Mouse (Mus musculus): ENCODE measurements at regions not wholly inside any gene's neighbourhood (a gene's known extent, or its start where the extent isn't known, plus 50 kb on each side); places are given as distances from the start of the nearest gene placed in this dataset.

DNA sequence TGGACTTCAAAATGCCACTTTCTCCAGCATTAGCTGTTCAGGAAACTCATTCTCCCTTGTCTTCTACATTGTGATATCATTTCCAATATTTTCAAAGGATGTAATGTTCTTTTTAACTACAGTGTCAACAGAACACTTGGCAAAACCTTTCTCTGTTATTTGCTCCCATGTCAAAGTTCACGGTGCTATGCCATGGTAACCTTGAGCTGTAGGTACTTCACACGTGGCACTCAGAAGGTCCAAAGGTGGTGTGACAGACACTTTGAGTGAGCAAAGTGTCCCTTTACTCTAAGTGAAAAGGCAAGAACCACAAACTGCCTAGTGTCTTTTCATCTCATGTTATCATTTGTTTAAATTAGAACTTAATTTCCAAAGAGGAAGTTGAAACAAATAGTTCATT, 53.3 kb upstream of the Tram2 start:
- 72% methylated on average over 2 of the region's 2 CpGs for WGBS
- no peak overlapping the region for H3K9ac ChIP-seq (ENCODE audit: low read depth, low read length)
- DNase-seq, result no peak
- H3K4me1 ChIP-seq (ENCODE audit: control insufficient read depth, insufficient read depth, low read length), result no peaks in the 10 kb centered on the region
- intact Hi-C loops (cut with DNase I), result no loop called here
- no peaks in the 10 kb centered on the region for H3K27me3 ChIP-seq (ENCODE audit: control insufficient read depth, insufficient read depth, low read length)
- no peaks in the 10 kb centered on the region for H3K79me2 ChIP-seq (replicated peaks; ENCODE audit: control insufficient read depth, insufficient read depth, low read length)
- no peak overlapping the region for H3K27ac ChIP-seq
- TF ChIP-seq POLR2A (IDR thresholded peaks at IDR 0.05; ENCODE audit: insufficient read depth, low read depth, low read length) (no peak), CTCF (IDR thresholded peaks at IDR 0.05) (no peak), EP300 (IDR thresholded peaks at IDR 0.05; ENCODE audit: insufficient read depth, low read depth, low read length) (no peak)
- no peak overlapping the region for H3K4me3 ChIP-seq
- no peaks in the 10 kb centered on the region for H3K36me3 ChIP-seq (ENCODE audit: control insufficient read depth, insufficient read depth, low read length)

DNA sequence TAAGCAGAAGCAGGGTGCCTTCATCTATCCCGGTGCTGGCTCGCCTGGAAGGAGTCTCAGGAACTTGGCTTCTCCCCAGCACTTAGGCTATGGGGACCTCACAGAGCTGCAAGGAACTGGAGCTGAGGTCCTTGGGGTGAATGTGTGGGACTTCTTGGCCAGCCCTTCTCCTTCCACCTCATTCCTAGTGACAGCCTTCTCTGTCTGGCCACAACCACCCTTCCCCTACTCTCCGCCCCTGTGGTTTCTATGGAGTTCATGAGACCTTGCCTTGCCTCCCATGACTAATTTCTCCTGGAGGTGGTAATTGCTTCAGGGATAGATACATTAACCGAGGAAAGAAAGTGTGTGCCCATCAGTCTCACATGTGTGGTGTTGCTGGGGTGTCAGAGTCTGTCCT, 67.9 kb upstream of the Tram2 start:
- DNase-seq, result no peak
- 61% methylated on average over 4 of the region's 4 CpGs for WGBS
- H3K4me1 ChIP-seq (ENCODE audit: control insufficient read depth, insufficient read depth, low read length), result no peaks in the 10 kb centered on the region
- H3K4me3 ChIP-seq, result no peak overlapping the region
- H3K9ac ChIP-seq (ENCODE audit: low read depth, low read length), result no peak overlapping the region
- no peaks in the 10 kb centered on the region for H3K27me3 ChIP-seq (ENCODE audit: control insufficient read depth, insufficient read depth, low read length)
- no peaks in the 10 kb centered on the region for H3K79me2 ChIP-seq (replicated peaks; ENCODE audit: control insufficient read depth, insufficient read depth, low read length)
- intact Hi-C loops (cut with DNase I), result no loop called here
- TF ChIP-seq POLR2A (IDR thresholded peaks at IDR 0.05; ENCODE audit: insufficient read depth, low read depth, low read length), result no peak
- no peak for TF ChIP-seq EP300 (IDR thresholded peaks at IDR 0.05; ENCODE audit: insufficient read depth, low read depth, low read length)
- TF ChIP-seq CTCF (IDR thresholded peaks at IDR 0.05), result no peak
- H3K36me3 ChIP-seq (ENCODE audit: control insufficient read depth, insufficient read depth, low read length), result no peaks in the 10 kb centered on the region
- H3K27ac ChIP-seq, result no peak overlapping the region

DNA sequence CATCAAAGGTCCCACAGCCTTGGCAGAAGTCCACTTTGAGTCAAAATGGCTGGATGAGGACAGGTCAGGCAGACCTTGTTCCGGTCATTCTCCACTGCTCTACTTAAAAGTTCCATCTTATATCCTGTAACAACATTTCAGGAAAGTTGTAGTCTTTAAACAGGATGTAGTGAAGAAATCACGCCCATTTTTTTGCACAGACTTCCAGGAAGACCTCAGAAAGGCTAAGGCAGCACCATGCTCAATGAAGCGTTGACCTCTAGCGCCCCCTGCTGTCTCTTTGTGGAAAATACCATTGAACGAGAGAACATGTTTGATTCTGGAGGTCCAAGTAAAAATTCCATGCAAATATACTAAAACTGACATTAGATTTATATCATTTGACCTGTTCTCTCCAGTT, 56.6 kb upstream of the Tmem14a start:
- no peaks in the 10 kb centered on the region for H3K4me1 ChIP-seq (ENCODE audit: control insufficient read depth, insufficient read depth, low read length)
- no peak overlapping the region for H3K4me3 ChIP-seq
- H3K36me3 ChIP-seq (ENCODE audit: control insufficient read depth, insufficient read depth, low read length), result no peaks in the 10 kb centered on the region
- 9% methylated on average over 5 of the region's 5 CpGs for WGBS
- no peak overlapping the region for H3K27ac ChIP-seq
- no peak overlapping the region for H3K9ac ChIP-seq (ENCODE audit: low read depth, low read length)
- H3K79me2 ChIP-seq (replicated peaks; ENCODE audit: control insufficient read depth, insufficient read depth, low read length), result no peaks in the 10 kb centered on the region
- TF ChIP-seq POLR2A (IDR thresholded peaks at IDR 0.05; ENCODE audit: insufficient read depth, low read depth, low read length), result no peak
- peak; percentile 89 for TF ChIP-seq CTCF (IDR thresholded peaks at IDR 0.05)
- TF ChIP-seq EP300 (IDR thresholded peaks at IDR 0.05; ENCODE audit: insufficient read depth, low read depth, low read length), result peak; percentile 68; the same call in 1 of the 2 replicates
- intact Hi-C loops (cut with DNase I), result loop anchor here (1.0 to 5.0 kb wide), 7 partner anchors 59 to 549 kb away; partner anchors contain the start of gene Mcm3
- no peaks in the 10 kb centered on the region for H3K27me3 ChIP-seq (ENCODE audit: control insufficient read depth, insufficient read depth, low read length)
- DNase-seq, result peak; percentile 48 to 73

DNA sequence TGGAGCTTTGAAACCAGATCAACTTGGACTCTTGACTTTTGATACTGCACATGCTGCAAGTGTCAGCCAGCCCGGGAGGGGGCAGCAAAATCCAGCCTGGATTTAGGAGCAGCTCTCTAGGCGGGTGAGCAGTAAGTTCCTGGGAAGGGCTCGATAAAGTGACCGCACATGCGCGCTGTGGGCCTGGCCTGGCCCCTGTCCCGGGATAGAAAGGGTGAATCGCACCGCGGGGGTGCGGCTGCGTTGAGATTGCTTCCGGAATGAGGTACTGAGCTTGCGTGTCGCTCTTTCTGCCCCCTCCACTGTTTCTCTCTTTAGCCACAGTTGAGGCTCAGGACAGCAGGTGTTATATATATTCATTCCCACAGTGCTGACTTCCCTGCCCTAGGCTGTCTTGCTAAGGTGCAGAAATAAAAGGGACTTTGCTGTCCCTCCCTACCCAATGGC, 52.1 kb upstream of the Tmem14a start:
- H3K27me3 ChIP-seq (ENCODE audit: control insufficient read depth, insufficient read depth, low read length), result no peaks in the 10 kb centered on the region
- intact Hi-C loops (cut with DNase I), result loop anchor here (1.0 to 5.0 kb wide), 3 partner anchors 52 to 176 kb away; partner anchors contain the start of gene Tmem14a
- no peaks in the 10 kb centered on the region for H3K36me3 ChIP-seq (ENCODE audit: control insufficient read depth, insufficient read depth, low read length)
- DNase-seq, result peak; percentile 84 to 88
- peak overlapping the region; percentile 39 for H3K9ac ChIP-seq (ENCODE audit: low read depth, low read length)
- no peaks in the 10 kb centered on the region for H3K4me1 ChIP-seq (ENCODE audit: control insufficient read depth, insufficient read depth, low read length)
- under 1% methylated on average over 15 of the region's 15 CpGs for WGBS
- peak overlapping the region; percentile 54 for H3K4me3 ChIP-seq
- H3K79me2 ChIP-seq (replicated peaks; ENCODE audit: control insufficient read depth, insufficient read depth, low read length), result no peaks in the 10 kb centered on the region
- peak overlapping the region; percentile 60 for H3K27ac ChIP-seq
- TF ChIP-seq CTCF (IDR thresholded peaks at IDR 0.05) (peak; percentile 96), POLR2A (IDR thresholded peaks at IDR 0.05; ENCODE audit: insufficient read depth, low read depth, low read length) (0 out of 2 replicates have a peak, but pooled peaks have one; percentile 31), EP300 (IDR thresholded peaks at IDR 0.05; ENCODE audit: insufficient read depth, low read depth, low read length) (0 out of 2 replicates have a peak, but pooled peaks have one; percentile 28)

DNA sequence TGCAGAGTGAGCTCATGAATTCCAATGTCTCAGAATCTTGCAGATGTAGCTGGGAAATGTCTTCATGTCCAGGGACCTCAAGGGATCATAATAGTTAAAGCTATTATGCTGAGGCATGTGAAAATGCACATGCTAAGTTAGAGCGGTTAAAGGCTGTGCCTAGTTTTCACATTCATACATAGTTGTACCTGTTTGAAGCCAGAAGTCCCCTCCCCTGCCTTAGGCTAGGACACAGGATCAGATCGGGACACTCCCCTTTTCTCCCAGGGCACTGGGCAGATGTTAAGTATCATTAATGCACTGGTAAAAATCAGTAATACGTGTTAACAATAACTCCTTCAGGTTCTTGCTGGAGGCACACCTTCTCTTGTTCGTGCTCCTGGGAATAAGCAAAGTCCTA, 51.6 kb upstream of the Tmem14a start:
- intact Hi-C loops (cut with DNase I), result loop anchor here (1.0 to 5.0 kb wide), 3 partner anchors 52 to 176 kb away; partner anchors contain the start of gene Tmem14a
- 51% methylated on average over 4 of the region's 4 CpGs for WGBS
- no peak for TF ChIP-seq EP300 (IDR thresholded peaks at IDR 0.05; ENCODE audit: insufficient read depth, low read depth, low read length)
- TF ChIP-seq POLR2A (IDR thresholded peaks at IDR 0.05; ENCODE audit: insufficient read depth, low read depth, low read length), result no peak
- no peak for TF ChIP-seq CTCF (IDR thresholded peaks at IDR 0.05)
- Histone ChIP-seq H3K27ac (peak overlapping the region; percentile 60), H3K36me3 (ENCODE audit: control insufficient read depth, insufficient read depth, low read length) (no peaks in the 10 kb centered on the region), H3K9ac (ENCODE audit: low read depth, low read length) (peak overlapping the region; percentile 39), H3K4me3 (peak overlapping the region; percentile 54), H3K79me2 (replicated peaks; ENCODE audit: control insufficient read depth, insufficient read depth, low read length) (no peaks in the 10 kb centered on the region), H3K27me3 (ENCODE audit: control insufficient read depth, insufficient read depth, low read length) (no peaks in the 10 kb centered on the region), H3K4me1 (ENCODE audit: control insufficient read depth, insufficient read depth, low read length) (no peaks in the 10 kb centered on the region)
- no peak for DNase-seq
